Mouse (Mus musculus): ENCODE results near the gene Gsta3.

GRCm38 (mm10) chr1:21263986-21264385 is 23.6 kb downstream of the Gsta3 start:
- TF ChIP-seq GATA1 (IDR thresholded peaks at IDR 0.05; ENCODE audit: borderline replicate concordance, low read length) (no peak), FLI1 (IDR thresholded peaks at IDR 0.05; ENCODE audit: low read length) (no peak)
